Mouse (Mus musculus) c-Kit-negative CD71-positive TER-119-positive erythroid progenitor cells, embryonic 14.5 days (primary cell): ENCODE data around the gene Ksr1.

Source experiments
- DNase-seq: peaks from one replicate; pipeline ENCODE4 v3.0.0-alpha.2; 2013; ENCODE audit warnings: low read depth, low spot score

Gene Ksr1

GRCm38 (mm10) chr11:78982513-78983291, 163.5 kb downstream of the Ksr1 start:
- DNase-seq, result no peak

DNA sequence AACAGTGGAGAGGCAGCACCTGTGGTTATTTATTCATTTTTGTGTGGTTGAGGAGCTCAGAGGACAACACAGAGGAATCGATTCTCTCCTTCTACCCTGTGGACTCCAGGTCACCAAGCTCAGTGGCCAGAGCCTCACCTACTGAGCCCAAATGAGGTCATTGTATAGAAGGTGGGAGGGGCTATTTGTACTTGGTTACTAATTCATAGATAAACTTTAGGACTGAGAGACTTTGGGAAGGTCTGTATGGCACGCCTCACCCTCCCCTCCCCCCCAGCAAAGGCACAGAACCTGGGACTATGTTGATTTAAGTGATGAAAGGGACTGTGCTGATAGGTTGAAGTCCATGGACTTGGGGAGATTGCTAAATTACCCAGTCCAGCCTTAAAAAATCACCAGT, 164.2 kb downstream of the Ksr1 start:
- DNase-seq, result no peak

GRCm38 (mm10) chr11:78980083-78980634, 166.0 kb downstream of the Ksr1 start:
- no peak for DNase-seq

GRCm38 (mm10) chr11:78978176-78979019, 167.8 kb downstream of the Ksr1 start:
- DNase-seq, result no peak

DNA sequence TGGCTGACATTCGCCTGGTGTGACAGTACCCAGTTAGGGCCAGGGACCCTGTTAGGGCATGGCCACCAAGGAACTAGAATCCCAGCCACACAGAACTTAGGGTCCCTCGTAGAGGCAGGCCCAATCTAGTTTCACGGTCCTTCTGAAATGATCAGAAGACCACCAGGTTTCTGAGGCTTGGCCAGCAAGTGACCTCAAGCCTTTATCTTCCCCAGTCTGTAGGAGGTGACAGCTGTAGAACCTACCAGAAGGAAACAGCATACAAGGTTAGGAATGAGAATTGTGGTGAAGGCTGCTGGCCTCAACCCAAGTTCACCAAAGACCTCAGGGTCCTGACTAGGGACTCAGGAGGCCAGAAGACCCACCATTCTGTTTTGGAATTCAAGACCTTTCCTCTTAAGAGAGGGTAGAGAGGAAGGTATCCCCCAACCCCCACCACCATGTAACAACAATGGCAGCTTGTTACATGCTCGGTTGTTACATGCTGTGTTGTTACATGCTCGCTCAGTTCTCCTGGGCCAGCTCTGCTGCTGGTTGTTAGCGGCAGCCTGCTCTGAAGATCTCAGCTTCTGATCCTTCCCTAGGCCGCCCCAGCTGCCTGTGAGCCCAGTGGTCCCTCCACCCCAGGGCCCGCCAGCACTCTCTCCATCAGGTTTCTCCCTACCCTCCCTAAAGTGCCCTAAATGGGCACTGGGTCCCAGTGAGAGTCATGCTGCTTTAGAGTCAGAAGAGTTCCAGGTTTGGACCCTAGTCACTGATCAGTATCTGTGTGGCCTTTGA, 169.3 kb downstream of the Ksr1 start:
- DNase-seq, result no peak

DNA sequence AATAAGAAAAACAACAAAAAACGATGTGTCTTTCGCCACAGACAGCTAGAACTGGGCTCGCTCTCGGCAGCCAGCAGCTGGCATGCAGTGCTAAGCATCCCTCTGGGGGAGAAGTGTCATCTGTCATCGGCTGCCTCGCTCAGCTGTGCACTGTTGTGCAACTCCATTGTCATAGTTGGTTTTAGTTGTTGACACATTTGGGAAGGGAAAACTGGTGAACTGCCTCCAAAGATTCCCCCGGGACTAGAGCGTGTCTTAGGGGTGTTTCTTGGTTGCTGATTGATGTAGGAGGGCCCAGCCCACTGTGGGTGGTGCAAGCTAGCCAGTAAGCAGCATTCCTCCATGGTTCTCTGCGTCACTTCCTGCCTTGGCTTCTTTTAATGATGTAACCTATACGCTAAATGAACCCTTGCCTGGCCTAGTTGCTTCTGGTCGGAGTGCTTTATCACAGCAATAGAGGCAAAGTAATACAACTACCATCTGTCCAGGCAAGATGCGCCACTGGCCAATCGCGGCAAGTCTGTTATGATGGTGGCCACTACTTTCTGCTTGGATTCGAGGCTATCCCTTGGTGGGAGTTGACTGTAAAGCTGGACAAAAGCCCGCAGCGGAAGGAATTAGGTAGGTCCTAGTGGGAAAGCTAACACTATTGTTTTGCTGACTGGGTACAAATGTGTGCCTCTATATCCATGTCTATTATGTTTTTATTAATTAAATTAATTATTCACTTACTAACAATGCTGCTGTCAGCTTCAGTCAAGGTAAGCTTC, 172.6 kb downstream of the Ksr1 start:
- no peak for DNase-seq

GRCm38 (mm10) chr11:78972811-78973351, 173.3 kb downstream of the Ksr1 start:
- no peak for DNase-seq

GRCm38 (mm10) chr11:78972328-78972727, 173.9 kb downstream of the Ksr1 start:
- DNase-seq, result no peak

DNA sequence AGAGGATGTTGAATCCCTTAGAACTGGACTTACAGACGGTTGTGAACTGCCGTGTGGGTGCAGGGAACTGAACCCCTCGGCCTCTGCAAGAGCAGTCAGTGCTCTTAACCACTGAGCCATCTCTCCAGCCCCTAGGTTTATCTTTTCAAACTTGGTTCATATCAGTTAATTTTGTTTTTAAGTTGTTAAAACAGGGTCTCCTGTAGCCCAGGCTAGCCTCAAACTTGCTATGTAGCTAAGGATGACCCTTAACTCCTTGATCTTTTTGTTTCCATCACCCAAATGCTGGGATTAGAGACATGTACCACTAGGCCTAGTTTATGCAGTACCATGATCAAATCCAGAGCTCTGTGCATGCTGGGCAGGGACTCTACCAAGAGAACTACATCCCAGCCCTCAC, 174.5 kb downstream of the Ksr1 start:
- no peak for DNase-seq

- DNase-seq, result no peak
These were observed 175.1 kb downstream of the Ksr1 start for GRCm38 (mm10) chr11:78971096-78971495.

DNA sequence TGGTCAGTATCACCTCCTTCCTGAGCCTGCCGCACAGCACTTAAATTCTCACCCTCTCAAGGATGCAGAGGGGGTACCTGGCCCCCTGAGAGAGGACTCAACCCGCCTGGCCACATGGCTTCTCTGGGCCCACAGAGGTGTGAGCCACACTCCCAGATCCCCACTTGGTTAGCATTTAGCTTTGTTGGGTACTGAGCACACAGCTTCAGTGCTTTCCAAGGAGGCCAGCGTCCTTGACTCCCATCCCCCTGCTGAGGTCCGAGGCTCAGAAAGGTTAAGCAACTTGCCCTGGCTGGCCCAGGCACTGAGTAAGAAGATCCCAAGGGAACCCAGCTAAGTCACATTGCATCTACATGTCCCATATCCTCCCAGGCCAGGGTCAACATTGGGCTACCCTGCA, 178.1 kb downstream of the Ksr1 start:
- no peak for DNase-seq

DNA sequence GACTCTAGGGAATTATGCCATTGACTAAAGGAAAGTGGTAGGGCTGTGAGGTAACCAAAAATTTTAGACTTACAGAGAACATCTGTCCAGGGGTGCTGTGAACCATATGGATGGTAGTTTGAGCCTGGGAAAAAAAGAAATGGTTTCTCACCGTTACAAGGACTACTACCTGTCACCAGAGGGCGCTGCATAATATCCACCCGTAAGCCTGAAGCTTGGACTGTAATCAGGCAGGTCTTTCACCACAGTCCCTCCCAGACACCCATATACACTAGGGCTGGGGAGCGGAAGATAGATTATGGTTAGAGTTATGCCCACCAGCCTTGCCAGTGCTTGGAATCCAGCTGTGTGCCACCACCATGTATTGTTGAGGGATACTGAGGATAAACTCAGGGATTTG, 178.8 kb downstream of the Ksr1 start:
- no peak for DNase-seq
